ENCODE assay signal across 15 mouse cellular contexts in genomic region chr13:59892340-59892739, GRCm38 (mm10).
DNase-seq lines count a peak whose midpoint lies in the region; ATAC-seq and TF ChIP-seq lines count a peak whose summit lies in the region.
"Had no signal": no experiment of that assay in that cellular context is flagged by ENCODE, and none has a peak within 500 bp of the region (broad histone marks: within the 10 kb centered on the region; RNA-seq: fewer than 3 reads in every experiment).

No protein-coding gene starts in this region.

- WGBS in heart, embryonic 12.5 days = 42% methylated on average over 9 of the region's 9 CpGs
- WGBS in neural tube, embryonic 15.5 days = 11% methylated on average over 9 of the region's 9 CpGs
- WGBS in limb, embryonic 12.5 days = 10% methylated on average over 9 of the region's 9 CpGs

- H3K27me3 ChIP-seq in heart, embryonic 12.5 days (replicated peaks) = no peaks in the 10 kb centered on the region
- H3K27me3 ChIP-seq in neural tube, embryonic 15.5 days (replicated peaks) = no peaks in the 10 kb centered on the region; the same call in 1 of the 2 replicates
- no peaks in the 10 kb centered on the region for H3K27me3 ChIP-seq in limb, embryonic 12.5 days
- H3K27me3 ChIP-seq: limb, embryonic 15.5 days had no signal

- DNase-seq in heart, postnatal 10 days = no peak
- DNase-seq in neural tube, embryonic 10.5 days (ENCODE audit: extremely low spot score, low spot score) = peak; percentile 32
- DNase-seq in left cerebral cortex, adult 2 months (ENCODE audit: extremely low spot score in 1 of 2, low spot score in 2 of 2) = no peak
- DNase-seq: cerebellum, adult 11 months; cerebellum, postnatal 36 days; gastrocnemius, adult 2 months; right cerebral cortex, postnatal 4 days; thymus, adult 18-20 months had no signal

- peaks cover 41% of the 10 kb centered on the region for H3K4me1 ChIP-seq in heart, embryonic 12.5 days (replicated peaks)
- H3K4me1 ChIP-seq in neural tube, embryonic 15.5 days = peaks cover 20% of the 10 kb centered on the region
- H3K4me1 ChIP-seq in limb, embryonic 12.5 days (replicated peaks) = peaks cover 40% of the 10 kb centered on the region

- H3K4me3 ChIP-seq in heart, embryonic 12.5 days = no peak overlapping the region
- H3K4me3 ChIP-seq in neural tube, embryonic 15.5 days (replicated peaks) = no peak overlapping the region
- H3K4me3 ChIP-seq in limb, embryonic 12.5 days (replicated peaks) = no peak overlapping the region
- no peak overlapping the region for H3K4me3 ChIP-seq in left cerebral cortex, adult 2 months
- H3K4me3 ChIP-seq: gastrocnemius, adult 2 months; limb, embryonic 15.5 days; megakaryocyte, embryonic 14.5 days had no signal

- no peaks in the 10 kb centered on the region for H3K9me3 ChIP-seq in heart, embryonic 12.5 days (replicated peaks)
- H3K9me3 ChIP-seq in neural tube, embryonic 15.5 days (replicated peaks) = no peaks in the 10 kb centered on the region
- no peaks in the 10 kb centered on the region for H3K9me3 ChIP-seq in limb, embryonic 12.5 days
- H3K9me3 ChIP-seq: limb, embryonic 15.5 days; megakaryocyte, embryonic 14.5 days had no signal

- no peak for TF ChIP-seq CTCF in left cerebral cortex, adult 2 months (IDR thresholded peaks at IDR 0.05)

- H3K4me2 ChIP-seq in heart, embryonic 12.5 days = no peak overlapping the region
- no peak overlapping the region for H3K4me2 ChIP-seq in neural tube, embryonic 15.5 days
- no peak overlapping the region for H3K4me2 ChIP-seq in limb, embryonic 12.5 days
- H3K4me2 ChIP-seq: limb, embryonic 15.5 days had no signal

- peak overlapping the region; percentile 3; the same call in 1 of the 2 replicates for H3K27ac ChIP-seq in heart, embryonic 12.5 days (ENCODE audit: poor library complexity, severe bottlenecking)
- H3K27ac ChIP-seq in neural tube, embryonic 15.5 days (replicated peaks) = no peak overlapping the region
- H3K27ac ChIP-seq in limb, embryonic 12.5 days = peak overlapping the region; percentile 46; the same call in 1 of the 2 replicates
- H3K27ac ChIP-seq in left cerebral cortex, adult 2 months = no peak overlapping the region
- H3K27ac ChIP-seq: gastrocnemius, adult 2 months; limb, embryonic 15.5 days had no signal

- intact Hi-C loops in heart, postnatal 10 days (cut with DNase I) = loop anchor here (5.0 kb wide), 1 partner anchor 120 kb away; no protein-coding TSS in a partner anchor
- intact Hi-C loops in left cerebral cortex, adult 2 months (cut with DNase I) = no loop called here

- no peak overlapping the region for H3K9ac ChIP-seq in heart, embryonic 12.5 days
- no peak overlapping the region for H3K9ac ChIP-seq in neural tube, embryonic 15.5 days (replicated peaks)
- H3K9ac ChIP-seq in limb, embryonic 12.5 days (replicated peaks) = no peak overlapping the region
- H3K9ac ChIP-seq: limb, embryonic 15.5 days had no signal

- ATAC-seq in heart, embryonic 12.5 days (ENCODE audit: insufficient number of reproducible peaks, low FRiP score) = no peak
- ATAC-seq in neural tube, embryonic 15.5 days (ENCODE audit: low FRiP score) = no peak
- no peak for ATAC-seq in limb, embryonic 12.5 days (ENCODE audit: insufficient number of reproducible peaks, insufficient read depth, low FRiP score, low TSS enrichment, low read depth)
- no peak for ATAC-seq in inflammation-experienced regulatory T-cells, adult 6 months
- ATAC-seq: lung, postnatal 0 days had no signal

- no peaks in the 10 kb centered on the region for H3K36me3 ChIP-seq in heart, embryonic 12.5 days
- H3K36me3 ChIP-seq in neural tube, embryonic 15.5 days = no peaks in the 10 kb centered on the region
- no peaks in the 10 kb centered on the region for H3K36me3 ChIP-seq in limb, embryonic 12.5 days
- H3K36me3 ChIP-seq: limb, embryonic 15.5 days had no signal

Comparison
In these comparisons a context has a peak if more than half of its experiments do, and no peak if none do; other contexts are left out.
1. H3K27ac ChIP-seq: peak in heart, embryonic 12.5 days (single experiment) and limb, embryonic 12.5 days (single experiment); none in neural tube, embryonic 15.5 days (single experiment) and left cerebral cortex, adult 2 months (single experiment).